Mouse (Mus musculus) ES-Bruce4 (cell line): Measurements from ENCODE around the gene Zfpm1. TPM values are rescaled to one million over a fixed set of nuclear protein-coding genes. Genes with fewer than 3 reads are reported as not detected.

Experiments
- H3K27ac ChIP-seq: 2 replicates; pipeline ENCODE4 v1.5.1; 2012; ENCODE audit warnings: low read length, inconsistent platforms; ENCODE audit not compliant: insufficient read depth
- H3K27me3 ChIP-seq: 2 replicates; pipeline ENCODE4 v1.6.1; 2012; ENCODE audit warnings: mild to moderate bottlenecking, low read length, inconsistent platforms; ENCODE audit not compliant: control insufficient read depth, poor library complexity, insufficient read depth, severe bottlenecking
- H3K36me3 ChIP-seq: 2 replicates; pipeline ENCODE4 v1.6.1; 2012; ENCODE audit warnings: inconsistent platforms, mild to moderate bottlenecking, low read length, moderate library complexity; ENCODE audit not compliant: control insufficient read depth, poor library complexity, insufficient read depth, severe bottlenecking
- H3K4me1 ChIP-seq: one replicate; pipeline ENCODE4 v1.8.1; 2011; ENCODE audit warnings: low read length; ENCODE audit not compliant: control insufficient read depth, insufficient read depth
- H3K4me3 ChIP-seq: 2 replicates; pipeline ENCODE4 v1.5.1; 2011; ENCODE audit warnings: low read depth, mild to moderate bottlenecking, low read length
- H3K9ac ChIP-seq: 2 replicates; pipeline ENCODE4 v1.6.1; 2012; ENCODE audit warnings: low read depth, mild to moderate bottlenecking, inconsistent platforms; ENCODE audit not compliant: poor library complexity, severe bottlenecking
- H3K9me3 ChIP-seq: replicated peaks from 2 replicates; pipeline ENCODE4 v1.6.1; 2012; ENCODE audit warnings: mild to moderate bottlenecking, low read length, inconsistent platforms; ENCODE audit not compliant: control insufficient read depth, poor library complexity, insufficient read depth, severe bottlenecking
- CTCF ChIP-seq: IDR thresholded peaks from one replicate; pipeline ENCODE4 v1.8.1; 2011; ENCODE audit warnings: low read depth, low read length
- EP300 ChIP-seq: IDR thresholded peaks from 2 replicates; pipeline ENCODE4 v1.6.1; 2011; ENCODE audit warnings: low read depth, low read length; ENCODE audit not compliant: insufficient read depth
- POLR2A ChIP-seq: IDR thresholded peaks from one replicate; pipeline ENCODE4 v1.8.1; 2011; ENCODE audit warnings: low read length; ENCODE audit not compliant: insufficient read depth
- polyA plus RNA-seq: library from polyadenylated mRNA; stranded (reverse); fragments of >200 nt; gene quantifications from 2 replicates; pipeline ENCODE4 v1.2.4, GENCODE M21; 2011; ENCODE audit warnings: low read depth; ENCODE audit not compliant: missing spikeins, insufficient read depth, insufficient read length

Gene Zfpm1
- polyA plus RNA-seq, 1 experiment: 15.5 TPM

GRCm38 (mm10) chr8:122314899-122315496 lies 33.1 kb downstream of the Zfpm1 start:
- Histone ChIP-seq H3K27me3 (no peaks in the 10 kb centered on the region), H3K4me3 (no peak overlapping the region), H3K27ac (no peak overlapping the region), H3K9ac (no peak overlapping the region), H3K4me1 (peaks cover 3% of the 10 kb centered on the region), H3K36me3 (no peaks in the 10 kb centered on the region), H3K9me3 (no peaks in the 10 kb centered on the region)
- TF ChIP-seq CTCF (no peak), POLR2A (no peak), EP300 (no peak)

- no peaks in the 10 kb centered on the region for H3K27me3 ChIP-seq
- H3K4me1 ChIP-seq: peaks cover 9% of the 10 kb centered on the region
- H3K9ac ChIP-seq: no peak overlapping the region
- no peaks in the 10 kb centered on the region for H3K36me3 ChIP-seq
- no peak overlapping the region for H3K27ac ChIP-seq
- no peaks in the 10 kb centered on the region for H3K9me3 ChIP-seq
- no peak for TF ChIP-seq POLR2A
- TF ChIP-seq CTCF: no peak
- H3K4me3 ChIP-seq: no peak overlapping the region
Measured at GRCm38 (mm10) chr8:122316402-122316801, 34.5 kb downstream of the Zfpm1 start.

DNA sequence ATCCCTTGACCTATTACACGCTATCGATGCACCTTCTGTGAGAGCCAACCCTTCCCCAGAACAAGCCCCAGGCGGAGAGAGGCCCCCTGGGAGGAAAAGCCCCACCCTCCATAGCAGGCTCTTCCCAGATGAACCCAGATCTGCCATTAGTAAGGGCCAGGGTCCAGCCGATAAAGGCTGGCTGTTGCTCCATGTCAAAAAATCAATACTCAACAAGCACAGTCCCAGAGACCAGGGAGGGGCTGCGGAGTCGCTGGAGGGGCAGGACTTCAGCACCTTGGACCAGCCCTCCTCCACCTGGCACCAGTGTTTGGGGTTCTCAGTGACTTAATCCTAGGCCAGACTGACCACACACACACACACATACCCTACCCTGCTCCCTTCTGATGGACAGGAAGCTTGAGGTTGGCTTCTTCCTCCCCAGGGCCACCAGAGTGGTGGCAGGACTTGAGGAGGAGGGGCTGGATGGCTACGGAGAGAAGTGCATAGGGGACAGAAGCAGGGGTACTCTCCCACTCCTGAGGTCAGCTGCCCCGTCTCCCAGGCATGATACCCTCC lies 36.1 kb downstream of the Zfpm1 start:
- TF ChIP-seq EP300 (no peak), POLR2A (no peak), CTCF (no peak)
- no peaks in the 10 kb centered on the region for H3K9me3 ChIP-seq
- no peak overlapping the region for H3K27ac ChIP-seq
- H3K4me3 ChIP-seq: no peak overlapping the region
- no peaks in the 10 kb centered on the region for H3K27me3 ChIP-seq
- no peaks in the 10 kb centered on the region for H3K36me3 ChIP-seq
- H3K4me1 ChIP-seq: peaks cover 9% of the 10 kb centered on the region
- H3K9ac ChIP-seq: no peak overlapping the region

DNA sequence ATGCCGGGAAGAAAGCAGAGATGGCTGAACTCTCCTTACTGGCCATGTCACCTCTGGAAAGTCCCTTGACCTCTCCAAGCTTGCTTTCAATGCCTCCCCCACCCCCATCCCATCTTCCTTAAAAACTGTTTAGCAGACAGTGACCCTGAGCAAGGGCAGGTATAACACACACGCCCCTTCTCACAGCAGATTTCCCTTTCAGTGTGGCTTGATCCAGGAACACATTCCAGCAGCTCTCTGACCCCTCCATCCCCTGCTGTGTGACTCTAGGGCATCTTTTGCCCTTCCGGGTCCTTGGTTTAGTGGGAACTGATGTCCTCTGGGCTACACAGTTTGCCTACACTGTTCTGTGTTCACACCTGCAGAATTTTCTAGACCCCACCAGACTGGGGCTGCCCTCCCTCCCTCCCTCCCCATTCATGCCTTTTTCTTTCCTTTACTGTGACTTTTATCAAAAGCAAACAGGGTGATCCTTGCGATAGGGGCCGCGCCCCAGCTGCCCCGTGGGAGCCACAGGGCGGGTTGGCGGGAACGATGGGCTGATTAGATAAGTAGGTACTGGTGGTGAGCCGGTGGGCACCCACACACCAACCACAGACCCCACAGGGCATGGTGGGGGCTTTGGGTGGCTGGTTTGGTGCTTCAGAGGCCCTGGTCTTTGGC lies 37.2 kb downstream of the Zfpm1 start:
- Histone ChIP-seq H3K4me1 (peaks cover 12% of the 10 kb centered on the region), H3K36me3 (no peaks in the 10 kb centered on the region), H3K9me3 (no peaks in the 10 kb centered on the region), H3K9ac (no peak overlapping the region), H3K4me3 (no peak overlapping the region), H3K27me3 (no peaks in the 10 kb centered on the region), H3K27ac (0 out of 2 replicates have a peak overlapping the region, but pooled peaks have one; percentile 12)
- TF ChIP-seq CTCF (no peak), EP300 (peak; percentile 96)

DNA sequence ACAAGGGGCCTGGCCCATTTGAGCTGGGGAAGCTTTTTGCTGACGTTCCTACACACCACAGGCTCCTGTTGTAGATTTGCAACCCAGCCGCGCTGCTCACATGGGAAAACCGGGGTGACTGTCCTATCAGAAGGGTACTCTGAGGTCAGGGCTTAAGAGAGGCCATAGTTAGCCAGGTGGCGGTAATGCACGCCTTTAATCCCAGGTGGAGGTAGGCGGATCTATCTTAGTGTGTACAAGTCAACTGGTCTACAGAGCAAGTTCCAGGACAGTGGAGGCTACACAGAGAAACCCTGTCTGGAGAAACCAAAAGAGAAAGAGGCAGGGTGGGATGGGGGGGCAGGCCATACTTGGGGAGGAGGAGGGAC lies 37.8 kb downstream of the Zfpm1 start:
- Histone ChIP-seq H3K27ac (0 out of 2 replicates have a peak overlapping the region, but pooled peaks have one; percentile 12), H3K4me1 (peaks cover 12% of the 10 kb centered on the region), H3K9me3 (no peaks in the 10 kb centered on the region), H3K4me3 (no peak overlapping the region), H3K36me3 (no peaks in the 10 kb centered on the region), H3K27me3 (no peaks in the 10 kb centered on the region), H3K9ac (no peak overlapping the region)
- TF ChIP-seq CTCF: no peak
- no peak for TF ChIP-seq POLR2A
- no peak for TF ChIP-seq EP300

DNA sequence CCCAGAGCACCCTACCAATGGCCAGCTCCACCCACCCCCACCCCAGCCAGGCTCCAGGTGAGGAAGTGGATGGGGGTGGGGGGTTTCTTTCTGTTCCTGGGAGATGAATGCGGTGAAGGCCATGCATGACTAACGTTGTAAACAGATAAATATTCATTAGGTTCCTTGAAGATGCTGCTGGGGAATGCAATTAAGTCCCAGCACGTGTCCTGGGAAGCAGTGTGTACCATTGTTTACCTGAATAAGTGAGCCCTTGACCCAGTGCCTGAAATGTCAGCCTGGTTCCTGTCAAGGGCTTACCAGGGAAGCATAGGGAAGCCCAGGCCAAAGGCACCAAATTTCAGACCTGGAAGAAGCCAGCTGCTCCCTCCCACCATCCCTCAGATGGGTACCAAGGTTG lies 38.6 kb downstream of the Zfpm1 start:
- Histone ChIP-seq H3K9me3 (no peaks in the 10 kb centered on the region), H3K4me1 (peaks cover 12% of the 10 kb centered on the region), H3K9ac (no peak overlapping the region), H3K27me3 (no peaks in the 10 kb centered on the region), H3K4me3 (no peak overlapping the region), H3K36me3 (no peaks in the 10 kb centered on the region), H3K27ac (no peak overlapping the region)
- TF ChIP-seq CTCF (no peak), POLR2A (no peak), EP300 (no peak; the same call in 1 of the 2 replicates)
